Mouse (Mus musculus): ENCODE data around the gene Btf3l4.

Btf3l4 gene

GRCm38 (mm10) chr4:108832916-108833827 lies at the start of gene Btf3l4:
Gene Btf3l4, minus strand, starts transcription at chr4:108833614.
- peak; percentile 94 for DNase-seq

GRCm38 (mm10) chr4:108878963-108879822 lies 45.8 kb upstream of the Btf3l4 start, which contains the start of gene Rab3b:
Gene Rab3b, plus strand, starts transcription at chr4:108879063.
- DNase-seq, result peak; percentile 56

- DNase-seq, result no peak
These were observed 44.5 kb upstream of the Btf3l4 start for GRCm38 (mm10) chr4:108877901-108878300.

GRCm38 (mm10) chr4:108873746-108874145 lies 40.3 kb upstream of the Btf3l4 start:
- DNase-seq, result no peak

- peak; percentile 90 for DNase-seq
These were observed 36.4 kb upstream of the Btf3l4 start for GRCm38 (mm10) chr4:108869730-108870374.

- DNase-seq, result no peak
These were observed 33.4 kb upstream of the Btf3l4 start for GRCm38 (mm10) chr4:108866806-108867205.

- no peak for DNase-seq
These were observed 15.1 kb upstream of the Btf3l4 start, which contains the start of gene A730015C16Rik for GRCm38 (mm10) chr4:108848505-108848848. Gene A730015C16Rik, minus strand, starts transcription at chr4:108848619.

GRCm38 (mm10) chr4:108847715-108848504 lies 14.5 kb upstream of the Btf3l4 start, which contains the start of gene Kti12:
Gene Kti12, plus strand, starts transcription at chr4:108847785.
- peak; percentile 89 for DNase-seq

- no peak for DNase-seq
These were observed 12.6 kb upstream of the Btf3l4 start for GRCm38 (mm10) chr4:108845824-108846569.

GRCm38 (mm10) chr4:108843336-108843735 lies 9.9 kb upstream of the Btf3l4 start:
- DNase-seq, result no peak

GRCm38 (mm10) chr4:108841920-108842578 lies 8.6 kb upstream of the Btf3l4 start:
- no peak for DNase-seq

GRCm38 (mm10) chr4:108838031-108838430 lies 4.6 kb upstream of the Btf3l4 start:
- no peak for DNase-seq

GRCm38 (mm10) chr4:108835496-108835895 lies 2.1 kb upstream of the Btf3l4 start:
- no peak for DNase-seq

- DNase-seq, result no peak
These were observed 1.5 kb upstream of the Btf3l4 start for GRCm38 (mm10) chr4:108834971-108835311.

GRCm38 (mm10) chr4:108834115-108834970 lies 929 bp upstream of the Btf3l4 start, which contains the start of gene Txndc12:
Gene Txndc12, plus strand, starts transcription at chr4:108834601.
- peak; percentile 94 for DNase-seq

- no peak for DNase-seq
These were observed 357 bp upstream of the Btf3l4 start for GRCm38 (mm10) chr4:108833828-108834114.

- DNase-seq, result no peak
These were observed 2.7 kb downstream of the Btf3l4 start for GRCm38 (mm10) chr4:108830698-108831097.

- DNase-seq, result no peak
These were observed 6.8 kb downstream of the Btf3l4 start for GRCm38 (mm10) chr4:108826643-108827042.

- no peak for DNase-seq
These were observed 7.3 kb downstream of the Btf3l4 start for GRCm38 (mm10) chr4:108826096-108826495.

- no peak for DNase-seq
These were observed 7.7 kb downstream of the Btf3l4 start for GRCm38 (mm10) chr4:108825677-108826076.

Measured in kidney, postnatal 14 days (tissue).